Mouse (Mus musculus): ENCODE measurements around the gene Neurod4. TPM values are rescaled to one million over a fixed set of nuclear protein-coding genes. Genes with fewer than 3 reads are reported as not detected.
A peak's percentile ranks its signal among the peaks of the same experiment; 100 is the strongest.

Gene Neurod4
- total RNA-seq, 2 experiments from 2014 or later, result 0.19 TPM; not detected in 1

DNA sequence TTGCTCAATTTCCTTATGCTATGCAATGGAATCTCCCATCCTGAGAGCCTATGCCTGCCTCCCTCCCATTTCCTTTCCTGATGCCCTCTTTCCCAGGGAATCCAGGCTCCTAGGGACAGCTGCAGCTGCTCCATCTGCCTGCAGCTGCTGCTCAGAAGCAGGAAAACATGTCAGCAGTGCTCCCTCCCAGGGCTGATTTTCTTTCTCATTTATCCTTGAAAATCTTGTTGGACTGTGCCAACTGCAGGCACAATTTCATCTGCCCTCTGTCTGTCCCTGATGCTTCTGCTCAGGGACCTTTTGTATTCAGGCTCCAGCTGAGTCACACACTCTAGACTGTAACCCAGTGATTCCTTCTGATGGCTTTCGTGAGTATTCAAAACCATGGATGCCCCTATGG lies 20.6 kb downstream of the Neurod4 start:
- intact Hi-C loops (cut with DNase I), result no loop called here
- DNase-seq (ENCODE audit: extremely low spot score in 1 of 2, low spot score in 2 of 2), result no peak

GRCm38 (mm10) chr10:130244271-130244670 lies 35.8 kb downstream of the Neurod4 start:
- intact Hi-C loops (cut with DNase I), result no loop called here
- no peak for DNase-seq (ENCODE audit: extremely low spot score in 1 of 2, low spot score in 2 of 2)

DNA sequence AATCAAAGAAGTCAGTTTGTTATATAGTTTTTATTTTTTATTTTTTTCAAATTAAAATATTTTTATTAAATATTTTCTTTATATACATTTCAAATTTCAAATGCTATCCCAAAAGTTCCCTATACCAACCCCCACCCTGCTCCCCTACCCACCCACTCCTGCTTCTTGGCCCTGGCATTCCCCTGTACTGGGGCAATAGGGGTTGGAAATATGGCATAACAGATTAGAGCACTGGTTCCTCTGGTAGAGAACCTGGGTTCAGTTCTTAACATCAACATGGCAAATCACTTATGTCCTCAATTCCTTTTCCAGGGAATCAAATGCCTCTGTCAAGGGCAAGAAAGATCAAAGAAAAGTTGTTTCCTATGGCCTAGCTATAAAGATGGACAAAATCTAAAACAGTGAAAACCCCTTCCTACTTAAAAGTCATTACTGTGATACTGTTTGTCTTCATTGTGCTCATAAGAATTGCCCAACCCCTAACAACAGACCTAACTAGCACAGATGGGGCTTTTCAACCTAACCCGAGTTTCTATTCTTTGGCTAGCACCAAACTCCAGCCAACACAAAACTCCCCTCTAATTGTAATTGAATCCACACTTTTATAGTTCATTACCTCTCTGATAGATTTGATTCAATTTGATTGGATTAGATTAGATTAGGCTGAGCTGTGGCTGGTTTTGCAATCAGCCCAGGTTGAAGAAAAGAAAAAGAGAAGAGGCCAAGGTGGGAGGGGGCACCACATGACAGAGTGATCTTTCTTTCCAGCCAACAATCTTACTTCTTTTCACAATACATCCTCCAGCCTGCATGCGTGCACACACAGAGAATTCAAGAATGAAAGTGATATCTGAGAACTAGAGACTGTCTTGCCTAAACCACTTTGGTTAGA lies 41.5 kb downstream of the Neurod4 start:
- no peak for DNase-seq (ENCODE audit: extremely low spot score in 1 of 2, low spot score in 2 of 2)
- intact Hi-C loops (cut with DNase I), result no loop called here

DNA sequence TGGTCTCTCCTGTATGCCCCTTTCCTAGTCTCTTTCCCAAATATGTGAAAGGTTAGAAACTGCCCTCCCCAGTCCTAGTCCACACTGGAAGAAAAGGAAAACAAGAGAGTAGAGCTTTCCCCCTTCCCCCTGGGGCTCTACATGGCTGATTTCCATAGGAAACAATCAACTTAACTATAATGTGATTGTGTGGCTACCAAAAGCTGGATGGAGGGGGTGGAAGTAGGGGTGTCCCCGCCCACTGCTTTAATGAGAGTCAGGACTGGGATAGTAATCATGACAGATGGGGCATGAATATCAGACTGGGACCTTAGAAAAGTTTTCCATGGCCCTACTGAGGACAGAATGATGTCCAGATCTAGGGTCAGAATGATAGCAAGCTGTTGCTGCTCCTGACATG lies 45.5 kb downstream of the Neurod4 start:
- intact Hi-C loops (cut with DNase I), result no loop called here

GRCm38 (mm10) chr10:130232117-130232516 lies 47.9 kb downstream of the Neurod4 start:
- DNase-seq (ENCODE audit: extremely low spot score in 1 of 2, low spot score in 2 of 2), result no peak
- intact Hi-C loops (cut with DNase I), result no loop called here

More for the DNA sequence above, 45.5 kb downstream of the Neurod4 start:
- no peak for DNase-seq (ENCODE audit: extremely low spot score in 1 of 2, low spot score in 2 of 2)

GRCm38 (mm10) chr10:130229584-130229983 lies 50.5 kb downstream of the Neurod4 start:
- DNase-seq (ENCODE audit: extremely low spot score in 1 of 2, low spot score in 2 of 2), result no peak
- intact Hi-C loops (cut with DNase I), result loop anchor here (2.0 kb wide), 1 partner anchor 69 kb away; no protein-coding TSS in a partner anchor

DNA sequence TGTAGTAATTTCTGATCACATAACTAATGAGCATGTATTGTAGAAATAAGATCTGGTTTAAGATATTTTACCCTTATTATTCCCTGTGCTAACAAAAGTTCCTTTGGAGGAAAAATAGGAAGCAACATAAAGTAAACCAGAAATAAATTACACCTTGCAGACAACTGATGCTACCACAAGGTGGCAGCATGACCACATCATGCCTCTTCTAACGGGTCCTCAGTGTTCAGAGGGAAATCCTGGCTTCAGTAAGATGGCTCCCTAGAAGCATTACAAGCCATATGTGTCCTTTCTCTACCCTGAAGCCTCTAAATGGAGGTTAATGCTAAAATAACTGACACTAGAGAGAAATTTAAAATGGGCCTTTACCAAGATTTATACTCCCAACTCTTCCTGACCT lies 51.8 kb downstream of the Neurod4 start:
- intact Hi-C loops (cut with DNase I), result loop anchor here (2.0 kb wide), 1 partner anchor 71 kb away; no protein-coding TSS in a partner anchor
- peak; percentile 41 to 42 for DNase-seq (ENCODE audit: extremely low spot score in 1 of 2, low spot score in 2 of 2)

DNA sequence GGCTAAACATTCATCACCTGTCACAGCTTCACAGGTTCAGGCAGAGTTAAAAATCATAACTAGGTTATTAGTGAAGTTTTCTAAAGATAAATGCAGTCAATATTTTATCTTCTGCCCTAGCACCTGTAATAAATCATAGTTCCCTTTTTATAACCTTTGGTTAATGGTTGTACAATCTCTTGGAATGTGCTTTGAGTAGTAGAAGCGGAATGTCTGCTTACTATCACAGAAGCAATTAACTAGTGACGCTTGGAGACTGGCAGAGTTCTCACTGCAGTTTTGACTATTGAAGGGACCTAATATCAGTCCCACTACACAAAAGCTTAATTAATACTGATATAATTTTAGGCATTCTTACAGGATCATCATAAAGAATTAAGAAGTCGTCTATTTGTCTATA lies 55.0 kb downstream of the Neurod4 start:
- no peak for DNase-seq (ENCODE audit: extremely low spot score in 1 of 2, low spot score in 2 of 2)
- intact Hi-C loops (cut with DNase I), result no loop called here

Other genes starting within 250 kb of the Neurod4 start
- not detected for gene Olfr821, start 249.9 kb downstream of the Neurod4 start, total RNA-seq (2021)
- not detected for gene Olfr822, start 209.0 kb downstream of the Neurod4 start, total RNA-seq (2021)
- not detected for gene Olfr823, start 164.9 kb downstream of the Neurod4 start, total RNA-seq (2021)
- gene Olfr824, start 150.2 kb downstream of the Neurod4 start, total RNA-seq (2021), result not detected
- gene Olfr825, start 113.5 kb downstream of the Neurod4 start, total RNA-seq (2021), result not detected
- gene Olfr826, start 96.1 kb downstream of the Neurod4 start, total RNA-seq (2021), result not detected
- gene Olfr827, start 65.8 kb downstream of the Neurod4 start, total RNA-seq (2021), result not detected
- gene Tespa1, start 42.6 kb upstream of the Neurod4 start, total RNA-seq (2021), result 1 to 10 TPM; 1.8 to 2.4 TPM
- gene Vmn2r84, start 114.1 kb upstream of the Neurod4 start, total RNA-seq (2021), result under 1 TPM; 0.17 to 0.32 TPM
- gene Vmn2r85, start 149.5 kb upstream of the Neurod4 start, total RNA-seq (2021), result under 1 TPM; 0.60 to 0.75 TPM
- gene Vmn2r86, start 175.8 kb upstream of the Neurod4 start, total RNA-seq (2021), result under 1 TPM; 0.17 to 0.30 TPM
- under 1 TPM; 0.39 to 0.86 TPM for gene Vmn2r87, start 217.2 kb upstream of the Neurod4 start, total RNA-seq (2021)